Mouse (Mus musculus) C2C12 (cell line): ENCODE measurements around the gene Ap1ar.

Source experiments
- CEBPB ChIP-seq: IDR thresholded peaks from one replicate; pipeline ENCODE4 v1.6.1; 2011; ENCODE audit warnings: low read depth, mild to moderate bottlenecking, control low read depth, moderate library complexity
- CTCF ChIP-seq: IDR thresholded peaks from one replicate; pipeline ENCODE4 v1.5.1; 2011; ENCODE audit not compliant: control insufficient read depth, insufficient read depth, insufficient read length
- FOSL1 ChIP-seq: IDR thresholded peaks from one replicate; pipeline ENCODE4 v1.8.0; 2011; ENCODE audit warnings: mild to moderate bottlenecking, low read length; ENCODE audit not compliant: poor library complexity, insufficient read depth, severe bottlenecking
- MAX ChIP-seq: IDR thresholded peaks from one replicate; pipeline ENCODE4 v1.6.1; 2011; ENCODE audit warnings: mild to moderate bottlenecking, control low read depth
- MYOD1 ChIP-seq: IDR thresholded peaks from one replicate; pipeline ENCODE4 v1.6.1; 2011; ENCODE audit warnings: low read depth; ENCODE audit not compliant: control insufficient read depth, insufficient read length
- MYOG ChIP-seq: IDR thresholded peaks from one replicate; pipeline ENCODE4 v1.6.1; 2011; ENCODE audit not compliant: control insufficient read depth, insufficient read length; ENCODE audit errors: extremely low read depth
- USF1 ChIP-seq: IDR thresholded peaks from one replicate; pipeline ENCODE4 v1.6.1; 2011; ENCODE audit warnings: low read depth, mild to moderate bottlenecking, control low read depth, moderate library complexity

GRCm38 (mm10) chr3:127871575-127871974 lies 34.3 kb upstream of the Ap1ar start:
- TF ChIP-seq CTCF (no peak), CEBPB (no peak), MAX (no peak), FOSL1 (no peak), USF1 (no peak), MYOG (no peak), MYOD1 (no peak)
